Mouse (Mus musculus): ENCODE measurements at regions not wholly inside any gene's neighbourhood (a gene's known extent, or its start where the extent isn't known, plus 50 kb on each side); places are given as distances from the start of the nearest gene placed in this dataset.

DNA sequence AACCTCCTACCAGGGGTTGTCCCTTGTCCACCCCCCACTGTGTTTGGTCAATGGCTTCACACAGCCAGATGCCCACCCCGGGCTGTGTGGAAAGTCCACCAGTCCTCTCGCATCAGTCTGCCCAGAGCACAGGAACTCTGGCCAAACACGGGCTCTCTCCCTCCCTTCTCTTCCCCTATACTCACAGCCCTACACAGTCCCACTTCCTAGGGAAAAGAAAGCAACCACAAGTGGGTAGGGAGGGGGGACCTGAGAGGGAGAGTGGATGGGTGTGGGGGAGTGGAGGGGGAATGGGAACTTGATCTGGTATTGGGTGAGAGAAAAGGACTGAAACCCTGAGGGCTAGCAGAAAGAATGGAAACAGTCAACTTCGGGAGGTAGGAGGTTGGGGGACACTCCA is 497.8 kb upstream of the Pfkp start:
- H3K4me2 ChIP-seq (replicated peaks; ENCODE audit: low read depth): no peak overlapping the region
- H3K27me3 ChIP-seq (replicated peaks; ENCODE audit: control insufficient read depth, insufficient read depth, low read length): no peaks in the 10 kb centered on the region
- no peak for TF ChIP-seq CTCF (IDR thresholded peaks at IDR 0.05; ENCODE audit: low read depth)
- no peaks in the 10 kb centered on the region for H3K4me1 ChIP-seq (replicated peaks; ENCODE audit: control insufficient read depth, insufficient read depth, low read length)
- no peak overlapping the region for H3K9ac ChIP-seq (ENCODE audit: low read depth, low read length)
- H3K27ac ChIP-seq (ENCODE audit: low read depth, low read length): no peak overlapping the region
- ATAC-seq: no peak
- 83% methylated on average over 4 of the region's 4 CpGs for WGBS
- no peaks in the 10 kb centered on the region for H3K9me3 ChIP-seq (ENCODE audit: control insufficient read depth)
- H3K36me3 ChIP-seq (ENCODE audit: control insufficient read depth, insufficient read depth): no peaks in the 10 kb centered on the region
- H3K4me3 ChIP-seq (ENCODE audit: low read depth, low read length): no peak overlapping the region

DNA sequence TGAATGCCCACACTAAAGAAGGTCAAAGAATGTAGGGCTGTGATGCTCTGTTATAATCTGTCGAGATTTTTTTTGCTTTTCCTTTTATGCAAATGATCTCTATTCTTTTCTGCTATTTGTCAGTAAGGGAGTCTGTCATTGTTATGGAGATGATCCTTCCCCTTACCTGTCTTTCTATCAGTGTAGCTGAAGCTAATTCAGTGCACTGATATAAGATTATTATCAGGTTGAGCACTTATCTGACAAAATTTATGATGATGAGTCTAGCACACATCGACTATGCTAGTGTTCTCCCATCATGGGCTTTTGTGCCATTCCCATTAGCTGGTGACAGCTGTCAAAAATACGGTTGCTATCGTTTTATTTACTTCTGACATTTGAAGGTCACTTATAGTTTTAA is 462.0 kb upstream of the Pfkp start:
- Histone ChIP-seq H3K27ac (ENCODE audit: low read depth, low read length) (no peak overlapping the region), H3K27me3 (replicated peaks; ENCODE audit: control insufficient read depth, insufficient read depth, low read length) (no peaks in the 10 kb centered on the region), H3K9ac (ENCODE audit: low read depth, low read length) (no peak overlapping the region), H3K4me2 (replicated peaks; ENCODE audit: low read depth) (no peak overlapping the region), H3K4me1 (replicated peaks; ENCODE audit: control insufficient read depth, insufficient read depth, low read length) (no peaks in the 10 kb centered on the region), H3K36me3 (ENCODE audit: control insufficient read depth, insufficient read depth) (no peaks in the 10 kb centered on the region), H3K4me3 (ENCODE audit: low read depth, low read length) (no peak overlapping the region), H3K9me3 (ENCODE audit: control insufficient read depth) (no peaks in the 10 kb centered on the region)
- ATAC-seq: no peak
- TF ChIP-seq CTCF (IDR thresholded peaks at IDR 0.05; ENCODE audit: low read depth): no peak
- 86% methylated on average over 4 of the region's 4 CpGs for WGBS

DNA sequence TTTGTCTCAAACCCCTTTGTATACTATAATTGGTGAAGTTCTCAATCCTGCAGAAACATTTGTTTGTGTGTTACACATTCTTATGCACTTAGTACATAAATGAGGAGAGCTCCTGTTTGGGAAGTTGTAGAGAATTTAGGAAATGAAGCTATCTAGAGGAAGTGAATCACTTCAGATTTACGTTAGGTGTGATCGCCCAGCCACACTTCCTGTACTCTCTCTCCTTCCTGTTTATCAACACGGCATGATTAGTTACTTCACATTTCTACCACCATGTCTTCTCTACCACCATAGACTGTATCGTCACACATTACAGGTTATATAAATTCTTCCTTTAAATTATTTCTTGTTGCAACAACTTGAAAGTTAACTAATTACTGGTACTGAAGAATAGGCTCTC is 454.7 kb upstream of the Pfkp start:
- Histone ChIP-seq H3K4me1 (replicated peaks; ENCODE audit: control insufficient read depth, insufficient read depth, low read length) (no peaks in the 10 kb centered on the region), H3K4me2 (replicated peaks; ENCODE audit: low read depth) (no peak overlapping the region), H3K36me3 (ENCODE audit: control insufficient read depth, insufficient read depth) (no peaks in the 10 kb centered on the region), H3K9me3 (ENCODE audit: control insufficient read depth) (no peaks in the 10 kb centered on the region), H3K4me3 (ENCODE audit: low read depth, low read length) (no peak overlapping the region), H3K27ac (ENCODE audit: low read depth, low read length) (no peak overlapping the region), H3K27me3 (replicated peaks; ENCODE audit: control insufficient read depth, insufficient read depth, low read length) (no peaks in the 10 kb centered on the region), H3K9ac (ENCODE audit: low read depth, low read length) (no peak overlapping the region)
- 57% methylated on average over 4 of the region's 4 CpGs for WGBS
- no peak for TF ChIP-seq CTCF (IDR thresholded peaks at IDR 0.05; ENCODE audit: low read depth)
- ATAC-seq: no peak

DNA sequence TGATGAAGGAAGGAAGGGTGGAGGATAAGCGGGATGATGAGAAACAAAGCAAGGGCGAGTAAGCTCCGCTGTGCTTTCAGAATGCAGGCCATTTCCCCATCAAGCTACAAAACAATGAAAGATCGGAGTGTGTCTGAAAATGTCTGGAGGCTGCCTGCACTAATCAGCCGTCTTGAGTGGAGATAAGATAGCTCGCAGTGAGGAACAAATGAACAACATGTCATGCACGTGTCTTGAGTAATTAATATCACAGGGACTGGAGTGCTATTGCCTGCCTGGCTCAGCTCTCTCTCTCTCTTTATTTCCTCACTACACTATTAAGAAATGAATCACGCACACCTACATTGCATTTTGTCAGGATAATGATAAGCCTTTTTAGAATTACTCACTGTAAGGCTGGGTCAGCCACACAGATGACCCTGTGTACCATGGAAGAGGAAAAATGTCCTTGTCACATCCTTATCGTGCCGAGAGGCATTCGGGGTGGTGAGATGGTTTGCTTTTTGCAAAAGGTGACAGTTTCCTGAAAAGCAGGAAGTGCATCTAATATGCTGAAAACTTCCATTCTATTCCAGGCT is 444.6 kb upstream of the Pfkp start:
- H3K4me3 ChIP-seq (ENCODE audit: low read depth, low read length): no peak overlapping the region
- no peaks in the 10 kb centered on the region for H3K36me3 ChIP-seq (ENCODE audit: control insufficient read depth, insufficient read depth)
- H3K27ac ChIP-seq (ENCODE audit: low read depth, low read length): no peak overlapping the region
- no peak for TF ChIP-seq CTCF (IDR thresholded peaks at IDR 0.05; ENCODE audit: low read depth)
- no peak for ATAC-seq
- no peaks in the 10 kb centered on the region for H3K27me3 ChIP-seq (replicated peaks; ENCODE audit: control insufficient read depth, insufficient read depth, low read length)
- no peak overlapping the region for H3K9ac ChIP-seq (ENCODE audit: low read depth, low read length)
- H3K4me1 ChIP-seq (replicated peaks; ENCODE audit: control insufficient read depth, insufficient read depth, low read length): no peaks in the 10 kb centered on the region
- H3K4me2 ChIP-seq (replicated peaks; ENCODE audit: low read depth): peak overlapping the region; percentile 6; the same call in 1 of the 2 replicates
- WGBS: 33% methylated on average over 11 of the region's 11 CpGs
- no peaks in the 10 kb centered on the region; the same call in 1 of the 2 replicates for H3K9me3 ChIP-seq (ENCODE audit: control insufficient read depth)

DNA sequence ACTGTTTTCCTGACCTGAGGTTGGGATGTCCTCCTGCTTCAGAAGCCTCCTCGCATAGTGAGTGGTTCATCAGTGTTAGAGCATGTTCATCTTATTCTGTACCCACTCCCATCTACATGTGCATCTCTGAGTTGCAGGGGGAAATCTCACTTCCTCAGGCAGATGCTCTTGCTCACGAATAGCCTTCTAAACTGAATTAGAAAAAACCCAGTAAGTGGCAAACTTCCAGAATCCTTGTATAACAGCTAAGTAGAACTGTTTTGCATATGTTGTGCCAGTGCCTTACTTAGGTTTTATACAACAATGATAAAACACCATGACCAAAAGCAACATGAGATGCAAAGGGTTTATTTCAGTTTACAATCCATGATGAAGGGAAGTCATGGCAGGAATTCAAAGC is 442.3 kb upstream of the Pfkp start:
- ATAC-seq: no peak

DNA sequence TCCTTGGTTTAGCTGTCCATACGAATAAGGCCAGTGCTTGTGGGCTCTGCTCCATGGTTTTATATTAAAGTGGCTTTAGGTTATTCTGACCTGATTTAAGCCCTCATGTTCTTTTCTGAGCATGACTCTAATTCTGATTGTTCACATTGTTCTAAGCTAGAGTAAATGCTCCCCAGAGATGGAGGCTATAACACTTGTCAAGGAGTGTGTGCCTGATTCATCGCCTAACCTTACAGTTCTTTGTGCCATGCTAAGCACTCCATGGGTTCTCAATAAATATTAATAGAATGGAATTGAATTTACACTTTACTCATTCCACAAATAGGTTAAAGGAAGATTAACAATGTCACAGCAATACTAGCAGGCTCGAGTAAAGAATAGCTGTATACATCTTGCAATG is 417.6 kb upstream of the Pfkp start:
- H3K4me2 ChIP-seq (replicated peaks; ENCODE audit: low read depth): no peak overlapping the region
- H3K4me1 ChIP-seq (replicated peaks; ENCODE audit: control insufficient read depth, insufficient read depth, low read length): no peaks in the 10 kb centered on the region
- H3K4me3 ChIP-seq (ENCODE audit: low read depth, low read length): no peak overlapping the region
- ATAC-seq: no peak
- no peak overlapping the region for H3K9ac ChIP-seq (ENCODE audit: low read depth, low read length)
- H3K36me3 ChIP-seq (ENCODE audit: control insufficient read depth, insufficient read depth): no peaks in the 10 kb centered on the region
- no peaks in the 10 kb centered on the region for H3K27me3 ChIP-seq (replicated peaks; ENCODE audit: control insufficient read depth, insufficient read depth, low read length)
- TF ChIP-seq CTCF (IDR thresholded peaks at IDR 0.05; ENCODE audit: low read depth): no peak
- no peaks in the 10 kb centered on the region for H3K9me3 ChIP-seq (ENCODE audit: control insufficient read depth)
- 87% methylated on average over 3 of the region's 3 CpGs for WGBS
- H3K27ac ChIP-seq (ENCODE audit: low read depth, low read length): no peak overlapping the region

More for the DNA sequence above, 442.3 kb upstream of the Pfkp start:
- H3K9me3 ChIP-seq (ENCODE audit: control insufficient read depth): no peaks in the 10 kb centered on the region; the same call in 1 of the 2 replicates
- H3K4me1 ChIP-seq (replicated peaks; ENCODE audit: control insufficient read depth, insufficient read depth, low read length): no peaks in the 10 kb centered on the region
- no peak overlapping the region for H3K4me2 ChIP-seq (replicated peaks; ENCODE audit: low read depth)
- H3K36me3 ChIP-seq (ENCODE audit: control insufficient read depth, insufficient read depth): no peaks in the 10 kb centered on the region
- WGBS: 82% methylated on average over 2 of the region's 2 CpGs
- TF ChIP-seq CTCF (IDR thresholded peaks at IDR 0.05; ENCODE audit: low read depth): no peak
- no peak overlapping the region for H3K4me3 ChIP-seq (ENCODE audit: low read depth, low read length)
- H3K9ac ChIP-seq (ENCODE audit: low read depth, low read length): no peak overlapping the region
- H3K27me3 ChIP-seq (replicated peaks; ENCODE audit: control insufficient read depth, insufficient read depth, low read length): no peaks in the 10 kb centered on the region
- no peak overlapping the region for H3K27ac ChIP-seq (ENCODE audit: low read depth, low read length)

DNA sequence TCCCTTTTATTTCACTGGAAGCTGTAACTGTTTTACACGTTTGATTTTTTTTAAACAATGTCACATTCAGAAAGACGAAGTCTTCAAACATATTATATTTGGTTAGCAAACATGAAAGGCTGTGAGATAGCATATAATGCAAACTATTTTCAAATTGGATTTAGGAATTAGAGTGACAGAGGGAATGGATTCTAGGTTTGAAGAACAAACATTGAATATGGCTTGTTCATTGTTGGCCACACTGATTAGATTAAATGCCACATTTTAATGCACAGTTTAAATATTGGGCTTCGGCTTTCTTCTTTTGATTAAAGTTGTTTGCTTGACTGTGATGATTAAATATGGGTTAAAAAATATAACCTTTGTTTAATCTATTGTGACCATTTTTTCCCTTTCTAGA is 415.1 kb upstream of the Pfkp start:
- Histone ChIP-seq H3K27me3 (replicated peaks; ENCODE audit: control insufficient read depth, insufficient read depth, low read length) (no peaks in the 10 kb centered on the region), H3K36me3 (ENCODE audit: control insufficient read depth, insufficient read depth) (no peaks in the 10 kb centered on the region), H3K27ac (ENCODE audit: low read depth, low read length) (no peak overlapping the region), H3K9ac (ENCODE audit: low read depth, low read length) (no peak overlapping the region), H3K4me1 (replicated peaks; ENCODE audit: control insufficient read depth, insufficient read depth, low read length) (no peaks in the 10 kb centered on the region), H3K4me2 (replicated peaks; ENCODE audit: low read depth) (no peak overlapping the region), H3K9me3 (ENCODE audit: control insufficient read depth) (no peaks in the 10 kb centered on the region), H3K4me3 (ENCODE audit: low read depth, low read length) (no peak overlapping the region)
- TF ChIP-seq CTCF (IDR thresholded peaks at IDR 0.05; ENCODE audit: low read depth): no peak
- no peak for ATAC-seq
- WGBS: 42% methylated on average over 3 of the region's 3 CpGs
